Mouse (Mus musculus) left cerebral cortex, postnatal 10 days (tissue): Measurements from ENCODE around the gene Ldb1. TPM values are rescaled to one million over a fixed set of nuclear protein-coding genes. Genes with fewer than 3 reads are reported as not detected.

Experiments
- DNase-seq, 2 experiments: peaks; one replicate each; pipeline ENCODE4 v3.0.0; 2021 to 2022; ENCODE audit warnings: low spot score in 2 of 2, mixed read lengths in 1 of 2; ENCODE audit errors: extremely low spot score in 1 of 2
- intact Hi-C: fragments of 180-260 bp; cut with DNase I; formaldehyde crosslinking; loops from one replicate; pipeline ENCODE4 v1.15.1; 2025
- total RNA-seq, 2 experiments: library from RNA; stranded (reverse); gene quantifications; 2 replicates each; pipeline ENCODE4 v1.2.3; 2021

Gene Ldb1
- total RNA-seq, 2 experiments from 2014 or later: 99.7 to 101 TPM

GRCm38 (mm10) chr19:46031689-46032432, 13.2 kb downstream of the Ldb1 start:
- intact Hi-C loops: no loop called here
- peak in 1 of 2 experiments; percentile 48 for DNase-seq

GRCm38 (mm10) chr19:46030196-46030983, 14.6 kb downstream of the Ldb1 start:
- intact Hi-C loops: no loop called here
- DNase-seq: no peak

GRCm38 (mm10) chr19:46029652-46030051, 15.4 kb downstream of the Ldb1 start:
- intact Hi-C loops: no loop called here
- DNase-seq: no peak

- DNase-seq: no peak
- intact Hi-C loops: no loop called here
Observed at GRCm38 (mm10) chr19:46028747-46029320, 16.2 kb downstream of the Ldb1 start.

GRCm38 (mm10) chr19:46026567-46026966, 18.4 kb downstream of the Ldb1 start:
- intact Hi-C loops: no loop called here
- no peak for DNase-seq

- intact Hi-C loops: no loop called here
- DNase-seq: no peak
Observed at GRCm38 (mm10) chr19:46024959-46025358, 20.1 kb downstream of the Ldb1 start.

GRCm38 (mm10) chr19:46016023-46016422, 29.0 kb downstream of the Ldb1 start:
- DNase-seq: no peak
- intact Hi-C loops: loop anchor here (10.0 kb wide), 1 partner anchor 201 kb away; the partner anchor contains the start of gene Kcnip2

- intact Hi-C loops: loop anchor here (10.0 kb wide), 1 partner anchor 200 kb away; the partner anchor contains the start of gene Kcnip2
Observed at GRCm38 (mm10) chr19:46014572-46015178, 30.3 kb downstream of the Ldb1 start.

GRCm38 (mm10) chr19:46005680-46006079, 39.3 kb downstream of the Ldb1 start:
- DNase-seq: no peak
- intact Hi-C loops: no loop called here

More at GRCm38 (mm10) chr19:46014572-46015178, 30.3 kb downstream of the Ldb1 start:
- peak; percentile 81 to 87 for DNase-seq

GRCm38 (mm10) chr19:46004814-46005466, 40.1 kb downstream of the Ldb1 start:
- DNase-seq: no peak

GRCm38 (mm10) chr19:46003371-46004226, 41.4 kb downstream of the Ldb1 start, which contains the start of gene Hps6:
Hps6 (plus strand) TSS chr19:46003508.
- peak; percentile 20 to 86 for DNase-seq
- intact Hi-C loops: no loop called here

More at GRCm38 (mm10) chr19:46004814-46005466, 40.1 kb downstream of the Ldb1 start:
- intact Hi-C loops: no loop called here

- DNase-seq: no peak
- intact Hi-C loops: no loop called here
Observed at GRCm38 (mm10) chr19:46002279-46002678, 42.7 kb downstream of the Ldb1 start.

GRCm38 (mm10) chr19:45999378-45999777, 45.6 kb downstream of the Ldb1 start:
- intact Hi-C loops: no loop called here
- DNase-seq: no peak

- DNase-seq: no peak
- intact Hi-C loops: no loop called here
Observed at GRCm38 (mm10) chr19:45998694-45999217, 46.3 kb downstream of the Ldb1 start.

GRCm38 (mm10) chr19:45997785-45998693, 47.0 kb downstream of the Ldb1 start, which contains the start of gene Armh3:
Armh3 (minus strand) TSS chr19:45998488.
- DNase-seq: peak; percentile 92 to 94
- intact Hi-C loops: no loop called here

GRCm38 (mm10) chr19:45997365-45997764, 47.6 kb downstream of the Ldb1 start:
- intact Hi-C loops: no loop called here
- no peak for DNase-seq
